Mouse (Mus musculus): ENCODE results near the gene Atrn. TPM values are rescaled to one million over a fixed set of nuclear protein-coding genes. Genes with fewer than 3 reads are reported as not detected.

Gene Atrn
- polyA plus RNA-seq, 1 experiment, result 5.5 TPM

GRCm38 (mm10) chr2:130897856-130898255 lies 8.4 kb upstream of the Atrn start:
- Histone ChIP-seq H3K4me1 (ENCODE audit: control insufficient read depth, insufficient read depth, low read length) (no peaks in the 10 kb centered on the region), H3K27ac (ENCODE audit: control insufficient read depth, insufficient read depth, low read depth, low read length) (no peak overlapping the region)
- no peak for TF ChIP-seq CTCF (IDR thresholded peaks at IDR 0.05; ENCODE audit: control insufficient read depth, insufficient read depth, insufficient replicate concordance, low read depth, low read length)
- TF ChIP-seq POLR2A (IDR thresholded peaks at IDR 0.05; ENCODE audit: control insufficient read depth, low read depth, low read length), result no peak

DNA sequence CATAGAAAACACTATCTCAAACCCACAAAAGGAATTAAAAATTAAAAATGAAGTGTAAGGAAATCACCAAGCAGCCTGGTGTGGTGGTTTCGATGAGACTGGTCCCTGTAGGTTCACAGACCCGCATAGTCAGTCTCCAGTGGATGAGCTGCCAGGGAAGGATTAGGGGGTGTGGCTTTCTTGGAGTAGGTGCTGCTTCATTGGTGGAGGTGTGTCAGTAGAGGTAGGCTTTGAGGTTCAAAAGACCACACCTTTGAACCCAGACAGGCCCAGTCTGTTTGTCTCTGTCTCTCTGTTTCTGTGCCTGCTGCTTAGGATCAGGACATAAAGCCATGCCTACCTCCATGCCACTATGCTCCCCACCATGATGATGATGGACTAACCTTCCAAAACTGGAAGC lies 7.5 kb upstream of the Atrn start:
- no peaks in the 10 kb centered on the region for H3K27me3 ChIP-seq (ENCODE audit: control insufficient read depth, insufficient read depth, low read length)
- TF ChIP-seq CTCF (IDR thresholded peaks at IDR 0.05; ENCODE audit: control insufficient read depth, insufficient read depth, insufficient replicate concordance, low read depth, low read length) (no peak), POLR2A (IDR thresholded peaks at IDR 0.05; ENCODE audit: control insufficient read depth, low read depth, low read length) (no peak)
- H3K27ac ChIP-seq (ENCODE audit: control insufficient read depth, insufficient read depth, low read depth, low read length), result no peak overlapping the region
- no peaks in the 10 kb centered on the region for H3K4me1 ChIP-seq (ENCODE audit: control insufficient read depth, insufficient read depth, low read length)
- no peak overlapping the region for H3K4me3 ChIP-seq (ENCODE audit: control insufficient read depth, low read depth, low read length)
- no peaks in the 10 kb centered on the region for H3K36me3 ChIP-seq (ENCODE audit: control insufficient read depth, insufficient read depth, low read length)

More at GRCm38 (mm10) chr2:130897856-130898255, 8.4 kb upstream of the Atrn start:
- Histone ChIP-seq H3K4me3 (ENCODE audit: control insufficient read depth, low read depth, low read length) (no peak overlapping the region), H3K36me3 (ENCODE audit: control insufficient read depth, insufficient read depth, low read length) (no peaks in the 10 kb centered on the region), H3K27me3 (ENCODE audit: control insufficient read depth, insufficient read depth, low read length) (no peaks in the 10 kb centered on the region)

DNA sequence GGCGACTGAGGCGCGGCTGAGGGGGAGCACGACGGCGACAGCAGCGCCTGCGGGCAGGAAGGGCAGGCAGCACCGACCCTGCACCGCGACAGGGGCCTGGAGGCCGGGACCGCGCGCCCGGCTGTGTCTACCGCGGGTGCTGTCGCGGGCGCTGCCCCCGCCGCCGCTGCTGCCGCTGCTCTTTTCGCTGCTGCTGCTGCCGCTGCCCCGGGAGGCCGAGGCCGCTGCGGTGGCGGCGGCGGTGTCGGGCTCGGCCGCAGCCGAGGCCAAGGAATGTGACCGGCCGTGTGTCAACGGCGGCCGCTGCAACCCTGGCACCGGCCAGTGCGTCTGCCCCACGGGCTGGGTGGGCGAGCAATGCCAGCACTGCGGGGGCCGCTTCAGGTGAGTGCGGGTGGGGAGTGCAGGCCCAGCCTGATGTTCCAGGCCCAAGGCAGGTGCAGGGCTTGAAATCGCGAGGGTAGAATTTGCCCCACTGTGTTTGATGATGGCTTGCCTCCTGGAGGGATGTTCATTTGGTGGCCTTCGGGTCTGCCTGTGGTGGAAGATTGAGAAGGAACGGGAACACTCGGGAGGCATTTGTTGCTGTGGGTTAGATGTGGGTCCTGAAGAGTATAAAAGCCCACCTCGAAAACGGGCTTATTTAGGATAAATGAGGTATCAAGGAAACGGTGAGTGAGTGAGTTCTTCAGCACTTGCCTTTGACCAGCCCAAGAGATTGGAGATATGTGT lies 455 bp downstream of the Atrn start:
- Histone ChIP-seq H3K4me3 (ENCODE audit: control insufficient read depth, low read depth, low read length) (peak overlapping the region; percentile 98), H3K36me3 (ENCODE audit: control insufficient read depth, insufficient read depth, low read length) (no peaks in the 10 kb centered on the region), H3K27me3 (ENCODE audit: control insufficient read depth, insufficient read depth, low read length) (no peaks in the 10 kb centered on the region), H3K27ac (ENCODE audit: control insufficient read depth, insufficient read depth, low read depth, low read length) (peak overlapping the region; percentile 76), H3K4me1 (ENCODE audit: control insufficient read depth, insufficient read depth, low read length) (peaks cover 7% of the 10 kb centered on the region)
- TF ChIP-seq CTCF (IDR thresholded peaks at IDR 0.05; ENCODE audit: control insufficient read depth, insufficient read depth, insufficient replicate concordance, low read depth, low read length) (no peak), POLR2A (IDR thresholded peaks at IDR 0.05; ENCODE audit: control insufficient read depth, low read depth, low read length) (no peak)

DNA sequence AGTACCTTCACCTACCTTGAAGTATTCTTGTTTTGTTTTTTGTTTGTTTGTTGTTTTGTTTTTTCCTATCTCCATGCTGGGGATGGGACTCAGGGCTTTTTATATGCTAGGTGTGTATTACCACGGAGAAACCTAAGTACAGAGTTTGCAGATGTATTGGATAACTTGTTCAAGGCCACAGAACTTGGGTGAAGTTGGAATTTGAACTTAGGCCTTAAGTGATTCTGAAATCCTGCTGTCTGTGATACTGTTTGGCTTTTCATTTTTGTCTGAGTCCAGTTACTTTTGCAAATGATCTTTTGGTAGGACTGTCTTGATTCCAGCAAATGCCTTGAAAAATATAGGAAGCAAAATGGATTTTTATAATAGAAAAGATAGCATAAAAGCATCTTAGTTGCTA lies 5.4 kb downstream of the Atrn start:
- H3K27me3 ChIP-seq (ENCODE audit: control insufficient read depth, insufficient read depth, low read length), result no peaks in the 10 kb centered on the region
- peaks cover 4% of the 10 kb centered on the region; the same call in 1 of the 2 replicates for H3K4me1 ChIP-seq (ENCODE audit: control insufficient read depth, insufficient read depth, low read length)
- no peak for TF ChIP-seq CTCF (IDR thresholded peaks at IDR 0.05; ENCODE audit: control insufficient read depth, insufficient read depth, insufficient replicate concordance, low read depth, low read length)
- no peak for TF ChIP-seq POLR2A (IDR thresholded peaks at IDR 0.05; ENCODE audit: control insufficient read depth, low read depth, low read length)
- no peaks in the 10 kb centered on the region for H3K36me3 ChIP-seq (ENCODE audit: control insufficient read depth, insufficient read depth, low read length)
- H3K4me3 ChIP-seq (ENCODE audit: control insufficient read depth, low read depth, low read length), result no peak overlapping the region
- no peak overlapping the region for H3K27ac ChIP-seq (ENCODE audit: control insufficient read depth, insufficient read depth, low read depth, low read length)

- Histone ChIP-seq H3K27ac (ENCODE audit: control insufficient read depth, insufficient read depth, low read depth, low read length) (no peak overlapping the region), H3K4me3 (ENCODE audit: control insufficient read depth, low read depth, low read length) (no peak overlapping the region), H3K36me3 (ENCODE audit: control insufficient read depth, insufficient read depth, low read length) (no peaks in the 10 kb centered on the region), H3K27me3 (ENCODE audit: control insufficient read depth, insufficient read depth, low read length) (no peaks in the 10 kb centered on the region), H3K4me1 (ENCODE audit: control insufficient read depth, insufficient read depth, low read length) (no peaks in the 10 kb centered on the region)
- TF ChIP-seq CTCF (IDR thresholded peaks at IDR 0.05; ENCODE audit: control insufficient read depth, insufficient read depth, insufficient replicate concordance, low read depth, low read length), result no peak
- no peak for TF ChIP-seq POLR2A (IDR thresholded peaks at IDR 0.05; ENCODE audit: control insufficient read depth, low read depth, low read length)
These were observed 8.6 kb downstream of the Atrn start for GRCm38 (mm10) chr2:130914873-130915272.

GRCm38 (mm10) chr2:130916521-130917147 lies 10.3 kb downstream of the Atrn start:
- TF ChIP-seq POLR2A (IDR thresholded peaks at IDR 0.05; ENCODE audit: control insufficient read depth, low read depth, low read length) (no peak), CTCF (IDR thresholded peaks at IDR 0.05; ENCODE audit: control insufficient read depth, insufficient read depth, insufficient replicate concordance, low read depth, low read length) (no peak)
- no peak overlapping the region for H3K27ac ChIP-seq (ENCODE audit: control insufficient read depth, insufficient read depth, low read depth, low read length)

GRCm38 (mm10) chr2:130917686-130918085 lies 11.4 kb downstream of the Atrn start:
- H3K4me1 ChIP-seq (ENCODE audit: control insufficient read depth, insufficient read depth, low read length), result no peaks in the 10 kb centered on the region
- TF ChIP-seq CTCF (IDR thresholded peaks at IDR 0.05; ENCODE audit: control insufficient read depth, insufficient read depth, insufficient replicate concordance, low read depth, low read length) (no peak), POLR2A (IDR thresholded peaks at IDR 0.05; ENCODE audit: control insufficient read depth, low read depth, low read length) (no peak)
- no peak overlapping the region for H3K4me3 ChIP-seq (ENCODE audit: control insufficient read depth, low read depth, low read length)
- no peak overlapping the region for H3K27ac ChIP-seq (ENCODE audit: control insufficient read depth, insufficient read depth, low read depth, low read length)
- H3K27me3 ChIP-seq (ENCODE audit: control insufficient read depth, insufficient read depth, low read length), result no peaks in the 10 kb centered on the region
- H3K36me3 ChIP-seq (ENCODE audit: control insufficient read depth, insufficient read depth, low read length), result no peaks in the 10 kb centered on the region

More at GRCm38 (mm10) chr2:130916521-130917147, 10.3 kb downstream of the Atrn start:
- H3K27me3 ChIP-seq (ENCODE audit: control insufficient read depth, insufficient read depth, low read length), result no peaks in the 10 kb centered on the region
- no peak overlapping the region for H3K4me3 ChIP-seq (ENCODE audit: control insufficient read depth, low read depth, low read length)
- H3K36me3 ChIP-seq (ENCODE audit: control insufficient read depth, insufficient read depth, low read length), result no peaks in the 10 kb centered on the region
- no peaks in the 10 kb centered on the region for H3K4me1 ChIP-seq (ENCODE audit: control insufficient read depth, insufficient read depth, low read length)
